Mouse (Mus musculus): ENCODE measurements around the gene Nfyb. TPM values are rescaled to one million over a fixed set of nuclear protein-coding genes. Genes with fewer than 3 reads are reported as not detected.

The Nfyb gene
- polyA plus RNA-seq, 1 experiment from 2014 or later, result 29.4 TPM

- Histone ChIP-seq H3K4me1 (ENCODE audit: control insufficient read depth, low read depth, low read length) (peaks cover 2% of the 10 kb centered on the region), H3K27ac (ENCODE audit: low read length) (no peak overlapping the region), H3K27me3 (ENCODE audit: control insufficient read depth, insufficient read depth, low read depth, low read length) (no peaks in the 10 kb centered on the region), H3K4me3 (ENCODE audit: low read depth, low read length) (no peak overlapping the region), H3K9ac (ENCODE audit: low read depth, low read length) (no peak overlapping the region), H3K4me2 (ENCODE audit: low read depth, low read length) (no peak overlapping the region), H3K9me3 (replicated peaks; ENCODE audit: control insufficient read depth, low read length) (no peaks in the 10 kb centered on the region), H3K36me3 (ENCODE audit: control insufficient read depth, insufficient read depth) (no peaks in the 10 kb centered on the region)
- WGBS (ENCODE audit: insufficient replicate concordance), result 57% methylated on average over 9 of the region's 9 CpGs
- ATAC-seq (ENCODE audit: low read depth), result no peak
These were observed 7.7 kb upstream of the Nfyb start for GRCm38 (mm10) chr10:82771595-82772170.

DNA sequence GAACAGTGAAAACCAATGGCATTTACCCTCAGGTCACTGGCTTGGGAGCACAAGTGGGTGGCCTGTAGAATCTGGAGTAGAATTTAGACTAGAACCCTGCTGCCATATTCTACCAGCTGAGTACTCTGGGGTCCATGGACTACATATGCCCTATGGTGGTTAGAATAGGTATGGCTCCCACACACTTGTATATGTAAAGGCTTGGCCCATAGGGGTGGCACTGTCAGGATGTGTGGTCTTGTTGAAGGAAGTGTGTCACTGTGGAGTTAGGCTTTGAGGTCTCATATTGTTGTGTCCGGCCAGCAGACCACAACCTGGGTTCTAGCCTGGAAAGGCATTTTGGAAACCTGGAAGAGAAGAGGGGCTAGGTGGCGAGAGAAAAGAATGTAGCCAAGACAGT lies 6.8 kb upstream of the Nfyb start:
- Histone ChIP-seq H3K27ac (ENCODE audit: low read length) (no peak overlapping the region), H3K9ac (ENCODE audit: low read depth, low read length) (no peak overlapping the region), H3K9me3 (replicated peaks; ENCODE audit: control insufficient read depth, low read length) (no peaks in the 10 kb centered on the region), H3K27me3 (ENCODE audit: control insufficient read depth, insufficient read depth, low read depth, low read length) (no peaks in the 10 kb centered on the region), H3K36me3 (ENCODE audit: control insufficient read depth, insufficient read depth) (no peaks in the 10 kb centered on the region), H3K4me3 (ENCODE audit: low read depth, low read length) (no peak overlapping the region), H3K4me2 (ENCODE audit: low read depth, low read length) (no peak overlapping the region), H3K4me1 (ENCODE audit: control insufficient read depth, low read depth, low read length) (no peaks in the 10 kb centered on the region)
- 42% methylated on average over 2 of the region's 2 CpGs for WGBS (ENCODE audit: insufficient replicate concordance)
- ATAC-seq (ENCODE audit: low read depth), result no peak

GRCm38 (mm10) chr10:82768901-82769300 lies 5.0 kb upstream of the Nfyb start:
- Histone ChIP-seq H3K4me3 (ENCODE audit: low read depth, low read length) (no peak overlapping the region), H3K9me3 (replicated peaks; ENCODE audit: control insufficient read depth, low read length) (no peaks in the 10 kb centered on the region), H3K27ac (ENCODE audit: low read length) (no peak overlapping the region), H3K9ac (ENCODE audit: low read depth, low read length) (no peak overlapping the region), H3K4me2 (ENCODE audit: low read depth, low read length) (no peak overlapping the region), H3K4me1 (ENCODE audit: control insufficient read depth, low read depth, low read length) (peaks cover 9% of the 10 kb centered on the region), H3K27me3 (ENCODE audit: control insufficient read depth, insufficient read depth, low read depth, low read length) (no peaks in the 10 kb centered on the region), H3K36me3 (ENCODE audit: control insufficient read depth, insufficient read depth) (no peaks in the 10 kb centered on the region)
- WGBS (ENCODE audit: insufficient replicate concordance), result 54% methylated on average over 9 of the region's 9 CpGs
- no peak for ATAC-seq (ENCODE audit: low read depth)

DNA sequence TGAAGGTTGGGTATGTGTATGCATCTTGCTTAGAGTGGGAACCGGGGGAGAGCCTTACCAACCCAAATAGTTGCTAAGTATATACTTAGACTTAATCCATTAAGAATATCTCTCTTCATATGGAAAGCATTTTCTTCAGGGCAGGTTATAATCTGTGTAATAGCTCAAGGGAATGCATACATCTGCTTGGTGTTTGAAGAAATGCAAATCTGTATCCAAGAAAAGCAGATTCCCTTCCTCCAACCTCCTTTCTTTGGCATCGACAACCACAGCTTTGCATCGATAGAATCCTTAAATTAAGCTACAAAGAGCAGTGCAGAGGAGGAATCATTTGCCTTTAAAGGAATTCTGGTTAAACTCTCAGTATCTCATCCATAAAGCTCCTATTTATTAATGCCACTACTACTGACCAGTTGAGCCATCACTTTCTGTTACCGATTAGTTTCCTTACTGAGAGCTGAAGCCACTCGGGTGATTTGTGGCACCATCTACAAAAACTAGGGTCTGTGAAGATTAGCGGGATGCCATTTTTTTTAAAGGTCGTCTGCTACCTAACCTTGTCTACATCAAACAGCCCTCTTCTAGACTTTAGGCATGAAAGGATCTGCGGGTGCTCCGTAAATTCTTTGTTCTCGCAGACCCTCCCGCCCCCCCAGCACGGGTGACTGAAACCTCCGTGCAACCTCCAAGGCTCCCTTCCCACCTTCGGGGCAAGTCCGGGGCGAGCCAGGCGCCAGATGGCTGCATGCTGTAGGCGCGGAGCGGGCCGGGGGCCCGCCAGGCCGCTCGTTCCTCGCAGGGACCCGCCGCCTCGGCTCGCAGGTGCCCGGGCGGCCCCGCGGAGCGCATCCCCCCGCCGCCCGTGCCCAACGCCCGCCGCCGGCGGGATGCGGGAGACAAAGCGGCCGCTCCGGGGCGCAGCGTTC lies 925 bp downstream of the Nfyb start:
- peak overlapping the region; percentile 100 for H3K27ac ChIP-seq (ENCODE audit: low read length)
- H3K4me1 ChIP-seq (ENCODE audit: control insufficient read depth, low read depth, low read length), result peaks cover 39% of the 10 kb centered on the region
- no peaks in the 10 kb centered on the region for H3K9me3 ChIP-seq (replicated peaks; ENCODE audit: control insufficient read depth, low read length)
- no peaks in the 10 kb centered on the region for H3K27me3 ChIP-seq (ENCODE audit: control insufficient read depth, insufficient read depth, low read depth, low read length)
- H3K9ac ChIP-seq (ENCODE audit: low read depth, low read length), result peak overlapping the region; percentile 97
- peak overlapping the region; percentile 86 for H3K4me3 ChIP-seq (ENCODE audit: low read depth, low read length)
- ATAC-seq (ENCODE audit: low read depth), result no peak; the same call in 1 of the 2 replicates
- H3K4me2 ChIP-seq (ENCODE audit: low read depth, low read length), result peak overlapping the region; percentile 68
- peaks cover 18% of the 10 kb centered on the region for H3K36me3 ChIP-seq (ENCODE audit: control insufficient read depth, insufficient read depth)
- WGBS (ENCODE audit: insufficient replicate concordance), result under 1% methylated on average over 33 of the region's 48 CpGs

GRCm38 (mm10) chr10:82761037-82761811 lies 2.7 kb downstream of the Nfyb start:
- H3K4me1 ChIP-seq (ENCODE audit: control insufficient read depth, low read depth, low read length), result peaks cover 49% of the 10 kb centered on the region
- WGBS (ENCODE audit: insufficient replicate concordance), result 80% methylated on average over 9 of the region's 9 CpGs
- ATAC-seq (ENCODE audit: low read depth), result no peak
- peaks cover 32% of the 10 kb centered on the region for H3K36me3 ChIP-seq (ENCODE audit: control insufficient read depth, insufficient read depth)
- H3K9me3 ChIP-seq (replicated peaks; ENCODE audit: control insufficient read depth, low read length), result no peaks in the 10 kb centered on the region
- peak overlapping the region; percentile 43; the same call in 1 of the 2 replicates for H3K9ac ChIP-seq (ENCODE audit: low read depth, low read length)
- no peaks in the 10 kb centered on the region for H3K27me3 ChIP-seq (ENCODE audit: control insufficient read depth, insufficient read depth, low read depth, low read length)
- H3K4me3 ChIP-seq (ENCODE audit: low read depth, low read length), result peak overlapping the region; percentile 14; the same call in 1 of the 2 replicates
- peak overlapping the region; percentile 38 for H3K4me2 ChIP-seq (ENCODE audit: low read depth, low read length)
- peak overlapping the region; percentile 48 for H3K27ac ChIP-seq (ENCODE audit: low read length)

GRCm38 (mm10) chr10:82759706-82760105 lies 4.2 kb downstream of the Nfyb start:
- no peak overlapping the region for H3K4me3 ChIP-seq (ENCODE audit: low read depth, low read length)
- ATAC-seq (ENCODE audit: low read depth), result no peak
- no peaks in the 10 kb centered on the region for H3K27me3 ChIP-seq (ENCODE audit: control insufficient read depth, insufficient read depth, low read depth, low read length)
- 72% methylated on average over 5 of the region's 5 CpGs for WGBS (ENCODE audit: insufficient replicate concordance)
- no peak overlapping the region for H3K4me2 ChIP-seq (ENCODE audit: low read depth, low read length)
- no peaks in the 10 kb centered on the region for H3K9me3 ChIP-seq (replicated peaks; ENCODE audit: control insufficient read depth, low read length)
- no peak overlapping the region; the same call in 1 of the 2 replicates for H3K9ac ChIP-seq (ENCODE audit: low read depth, low read length)
- H3K36me3 ChIP-seq (ENCODE audit: control insufficient read depth, insufficient read depth), result peaks cover 44% of the 10 kb centered on the region
- H3K27ac ChIP-seq (ENCODE audit: low read length), result peak overlapping the region; percentile 78
- peaks cover 50% of the 10 kb centered on the region for H3K4me1 ChIP-seq (ENCODE audit: control insufficient read depth, low read depth, low read length)

GRCm38 (mm10) chr10:82758878-82759277 lies 5.1 kb downstream of the Nfyb start:
- H3K36me3 ChIP-seq (ENCODE audit: control insufficient read depth, insufficient read depth), result peaks cover 52% of the 10 kb centered on the region
- WGBS (ENCODE audit: insufficient replicate concordance), result 79% methylated on average over 3 of the region's 3 CpGs

GRCm38 (mm10) chr10:82758368-82758767 lies 5.6 kb downstream of the Nfyb start:
- ATAC-seq (ENCODE audit: low read depth), result no peak
- peaks cover 57% of the 10 kb centered on the region for H3K36me3 ChIP-seq (ENCODE audit: control insufficient read depth, insufficient read depth)
- H3K4me3 ChIP-seq (ENCODE audit: low read depth, low read length), result no peak overlapping the region
- H3K27ac ChIP-seq (ENCODE audit: low read length), result peak overlapping the region; percentile 70
- peaks cover 44% of the 10 kb centered on the region for H3K4me1 ChIP-seq (ENCODE audit: control insufficient read depth, low read depth, low read length)
- WGBS (ENCODE audit: insufficient replicate concordance), result 74% methylated on average over 6 of the region's 6 CpGs
- no peak overlapping the region for H3K4me2 ChIP-seq (ENCODE audit: low read depth, low read length)
- no peaks in the 10 kb centered on the region for H3K9me3 ChIP-seq (replicated peaks; ENCODE audit: control insufficient read depth, low read length)
- no peak overlapping the region for H3K9ac ChIP-seq (ENCODE audit: low read depth, low read length)
- H3K27me3 ChIP-seq (ENCODE audit: control insufficient read depth, insufficient read depth, low read depth, low read length), result no peaks in the 10 kb centered on the region

More at GRCm38 (mm10) chr10:82758878-82759277, 5.1 kb downstream of the Nfyb start:
- Histone ChIP-seq H3K27me3 (ENCODE audit: control insufficient read depth, insufficient read depth, low read depth, low read length) (no peaks in the 10 kb centered on the region), H3K4me3 (ENCODE audit: low read depth, low read length) (no peak overlapping the region), H3K4me2 (ENCODE audit: low read depth, low read length) (no peak overlapping the region), H3K4me1 (ENCODE audit: control insufficient read depth, low read depth, low read length) (peaks cover 44% of the 10 kb centered on the region), H3K9me3 (replicated peaks; ENCODE audit: control insufficient read depth, low read length) (no peaks in the 10 kb centered on the region), H3K9ac (ENCODE audit: low read depth, low read length) (no peak overlapping the region), H3K27ac (ENCODE audit: low read length) (peak overlapping the region; percentile 70)
- ATAC-seq (ENCODE audit: low read depth), result peak; percentile 28

Data from liver, embryonic 16.5 days (tissue).